Mouse (Mus musculus) ovary, postnatal 14 days (tissue): ENCODE measurements at regions not wholly inside any gene's neighbourhood (a gene's known extent, or its start where the extent isn't known, plus 50 kb on each side); places are given as distances from the start of the nearest gene placed in this dataset.
"Not testable (repeated sequence)": the region's sequence is repeated elsewhere in the genome, so short reads cannot be mapped to it uniquely, and the experiment has no call there.

Experiments
- DNase-seq: peaks from one replicate; pipeline ENCODE4 v3.0.0; 2022; ENCODE audit warnings: low spot score

DNA sequence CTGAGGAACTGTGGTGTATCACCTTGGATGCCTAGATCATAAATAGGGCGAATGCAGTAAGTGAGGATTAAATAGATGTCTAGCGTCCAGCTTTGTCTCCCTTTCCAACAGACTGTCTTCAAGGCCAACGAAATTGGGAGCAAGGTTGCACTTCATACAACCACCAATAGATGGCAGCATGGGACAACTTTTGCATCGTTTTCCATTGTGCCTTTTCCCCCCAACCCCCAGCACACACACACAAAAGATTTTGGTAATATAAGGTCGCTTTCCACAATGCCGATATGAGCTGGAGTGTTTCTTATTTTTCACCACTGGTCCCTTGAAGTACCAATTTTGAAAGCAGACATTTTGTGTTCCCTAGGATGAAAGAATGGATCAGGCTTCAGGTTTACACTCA, 304.7 kb downstream of the BC048507 start:
- DNase-seq: peak; percentile 39

DNA sequence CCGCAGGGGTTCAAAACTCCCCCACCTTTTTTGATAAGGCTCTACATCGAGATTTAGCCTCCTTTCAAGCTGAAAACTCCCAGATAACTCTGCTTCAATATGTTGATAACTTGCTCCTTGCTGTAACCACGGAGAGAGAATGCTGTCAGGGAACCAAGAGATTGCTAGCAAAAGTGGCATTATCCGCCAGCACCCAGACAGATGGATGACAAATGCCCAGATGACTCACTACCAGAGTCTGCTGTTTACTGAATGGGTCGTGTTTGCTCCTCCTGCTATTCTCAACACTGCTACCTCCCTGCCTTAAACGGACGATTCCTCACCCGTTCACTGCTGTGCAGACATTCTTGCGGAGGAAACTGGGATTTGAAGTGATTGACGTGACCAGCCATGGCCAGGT, 310.3 kb downstream of the BC048507 start:
- not testable (repeated sequence) for DNase-seq
